Mouse (Mus musculus): ENCODE measurements around the gene Lmo4.

Gene Lmo4

DNA sequence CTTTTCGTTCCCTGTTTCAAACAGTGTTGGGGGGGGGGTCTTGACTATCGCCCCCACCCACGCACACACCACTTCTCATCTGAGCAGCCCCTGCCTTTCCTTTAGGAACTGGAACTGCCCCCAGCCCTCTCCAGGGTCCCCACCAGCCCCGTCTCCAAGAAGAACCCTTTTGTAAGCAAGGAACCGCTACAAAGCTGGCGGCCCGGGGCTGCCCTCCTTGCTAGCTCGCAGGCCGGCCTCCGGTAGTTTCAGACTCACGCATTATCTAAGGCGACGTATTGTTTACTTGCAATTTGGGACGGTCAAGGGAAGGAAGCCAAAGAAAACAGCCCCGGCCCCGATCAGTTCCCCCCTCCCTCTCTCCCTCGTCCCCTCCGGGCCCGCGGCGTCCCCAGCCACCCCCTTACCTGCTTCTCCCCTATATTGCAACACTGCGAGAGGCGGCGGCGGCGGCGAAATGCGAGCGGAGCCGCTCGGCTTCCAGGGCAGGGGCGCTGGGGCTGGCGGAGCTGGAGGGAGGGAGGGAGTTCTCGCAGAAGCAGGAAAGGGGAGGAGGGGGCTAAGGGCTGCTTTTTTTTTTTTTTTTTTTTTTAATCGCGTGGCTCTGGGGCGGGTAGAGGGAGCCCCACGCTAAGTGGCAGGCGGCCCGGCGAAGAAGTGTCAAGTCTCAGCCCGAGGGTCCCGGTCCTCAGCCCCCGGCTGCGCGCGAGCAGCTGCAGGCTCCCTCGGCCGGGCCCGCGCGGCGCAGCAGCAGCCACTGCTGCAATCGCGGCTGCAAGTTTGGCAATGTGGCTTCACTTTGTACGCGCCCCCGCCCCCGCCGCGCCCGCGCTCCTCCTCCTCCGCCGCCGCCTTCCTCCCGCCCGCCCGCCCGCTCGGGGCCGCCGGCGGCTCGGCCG, at the start of gene Lmo4:
Gene Lmo4, minus strand, starts transcription at position 808 of the 899 bp plus-strand sequence.
- peak; percentile 81 for DNase-seq (ENCODE audit: extremely low spot score, low spot score)

GRCm38 (mm10) chr3:144254281-144254680, 49.3 kb upstream of the Lmo4 start:
- DNase-seq (ENCODE audit: extremely low spot score, low spot score), result no peak

GRCm38 (mm10) chr3:144253018-144253417, 48.0 kb upstream of the Lmo4 start:
- DNase-seq (ENCODE audit: extremely low spot score, low spot score), result no peak

GRCm38 (mm10) chr3:144252109-144252508, 47.1 kb upstream of the Lmo4 start:
- no peak for DNase-seq (ENCODE audit: extremely low spot score, low spot score)

GRCm38 (mm10) chr3:144242025-144242673, 37.1 kb upstream of the Lmo4 start:
- peak; percentile 64 for DNase-seq (ENCODE audit: extremely low spot score, low spot score)

- DNase-seq (ENCODE audit: extremely low spot score, low spot score), result no peak
Observed at GRCm38 (mm10) chr3:144241161-144241560, 36.1 kb upstream of the Lmo4 start.

GRCm38 (mm10) chr3:144238482-144238881, 33.5 kb upstream of the Lmo4 start:
- no peak for DNase-seq (ENCODE audit: extremely low spot score, low spot score)

- no peak for DNase-seq (ENCODE audit: extremely low spot score, low spot score)
Observed at GRCm38 (mm10) chr3:144232347-144233008, 27.5 kb upstream of the Lmo4 start.

DNA sequence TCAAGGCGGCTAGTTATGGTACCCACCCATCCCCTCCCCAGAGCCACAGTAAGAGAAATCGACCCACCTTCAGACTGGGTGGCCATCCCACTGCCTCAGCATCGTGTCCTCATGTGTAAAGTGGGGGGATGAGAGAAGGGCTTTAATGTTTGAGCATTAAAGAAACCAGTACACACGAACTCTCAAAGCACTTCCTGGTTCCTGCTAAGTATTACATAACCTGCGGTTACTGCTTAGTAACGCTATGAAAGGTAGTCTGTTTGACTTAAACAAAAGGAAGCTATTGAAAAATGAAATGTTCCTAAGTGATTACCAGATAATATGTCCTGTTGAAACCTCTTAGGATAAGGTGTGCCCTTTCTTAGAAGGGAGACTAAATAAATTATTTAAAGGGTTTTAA, 26.9 kb upstream of the Lmo4 start:
- DNase-seq (ENCODE audit: extremely low spot score, low spot score), result no peak

- no peak for DNase-seq (ENCODE audit: extremely low spot score, low spot score)
Observed at GRCm38 (mm10) chr3:144231419-144231818, 26.4 kb upstream of the Lmo4 start.

DNA sequence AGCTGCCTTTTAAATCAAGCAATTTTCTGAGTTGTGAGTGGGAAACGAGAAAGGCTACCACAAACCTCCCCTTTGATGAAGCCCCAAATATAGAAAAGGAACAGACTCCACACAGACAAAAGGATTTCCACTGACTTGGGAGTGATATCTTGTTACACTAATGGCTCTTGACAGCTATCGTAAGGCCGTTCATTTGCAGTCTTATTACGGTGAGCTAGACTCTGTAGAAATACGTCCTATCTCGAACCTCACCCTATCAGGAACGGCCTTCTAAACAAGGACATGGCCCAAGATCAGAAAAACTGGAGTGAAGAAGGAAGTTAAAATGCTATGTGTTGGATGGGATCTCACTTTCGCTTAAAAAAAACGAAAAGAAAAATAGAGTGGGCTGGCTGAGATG, 25.0 kb upstream of the Lmo4 start:
- no peak for DNase-seq (ENCODE audit: extremely low spot score, low spot score)

DNA sequence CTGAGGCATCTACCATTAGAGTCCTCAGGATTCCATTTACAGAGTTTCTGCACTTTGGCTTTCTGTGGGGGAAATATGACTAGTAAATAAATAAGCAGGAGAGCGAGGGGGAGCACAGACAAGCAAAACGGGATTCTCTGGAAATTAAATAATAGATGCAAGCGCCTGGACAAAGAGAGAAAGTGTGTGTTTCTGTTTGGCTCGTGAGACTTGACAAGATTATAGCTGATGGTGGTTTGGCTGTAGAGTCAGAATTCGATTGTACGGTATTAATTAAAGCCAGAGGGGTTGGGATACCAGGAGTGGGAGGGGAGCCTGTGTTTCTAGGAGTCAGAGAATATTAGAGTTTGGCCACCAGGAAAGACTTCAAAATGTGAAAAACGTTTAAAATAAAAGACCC, 24.3 kb upstream of the Lmo4 start:
- DNase-seq (ENCODE audit: extremely low spot score, low spot score), result no peak

GRCm38 (mm10) chr3:144225456-144226240, 20.6 kb upstream of the Lmo4 start:
- no peak for DNase-seq (ENCODE audit: extremely low spot score, low spot score)

DNA sequence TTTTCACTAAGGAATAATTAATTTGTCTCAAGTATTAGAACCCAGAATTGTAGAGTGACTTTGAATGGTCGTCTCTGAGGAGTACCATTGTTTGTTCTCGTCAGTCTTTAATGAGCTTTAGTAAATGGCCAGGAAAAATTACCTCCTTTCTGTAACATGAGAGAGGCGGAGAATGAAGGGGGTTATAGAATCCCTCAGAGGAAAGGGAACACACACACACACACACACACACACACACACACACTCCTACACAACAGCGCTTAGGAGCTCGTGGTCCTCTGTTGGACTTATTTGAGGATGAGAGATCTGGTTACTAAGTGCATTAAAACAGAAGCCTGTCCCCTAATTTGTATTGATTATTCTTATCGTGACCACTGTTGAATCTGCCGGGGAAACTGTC, 19.6 kb upstream of the Lmo4 start:
- DNase-seq (ENCODE audit: extremely low spot score, low spot score), result no peak

- DNase-seq (ENCODE audit: extremely low spot score, low spot score), result no peak
Observed at GRCm38 (mm10) chr3:144223377-144224105, 18.5 kb upstream of the Lmo4 start.

GRCm38 (mm10) chr3:144222381-144222780, 17.4 kb upstream of the Lmo4 start:
- no peak for DNase-seq (ENCODE audit: extremely low spot score, low spot score)

GRCm38 (mm10) chr3:144207498-144207897, 2.5 kb upstream of the Lmo4 start:
- DNase-seq (ENCODE audit: extremely low spot score, low spot score), result no peak

GRCm38 (mm10) chr3:144206942-144207341, 1.9 kb upstream of the Lmo4 start:
- DNase-seq (ENCODE audit: extremely low spot score, low spot score), result no peak

GRCm38 (mm10) chr3:144206261-144206660, 1.2 kb upstream of the Lmo4 start:
- DNase-seq (ENCODE audit: extremely low spot score, low spot score), result no peak

- DNase-seq (ENCODE audit: extremely low spot score, low spot score), result peak; percentile 97
Observed at GRCm38 (mm10) chr3:144205351-144206153, 532 bp upstream of the Lmo4 start.
